Mouse (Mus musculus) neural tube, embryonic 14.5 days (tissue): ENCODE data around the gene Sos1. TPM values are rescaled to one million over a fixed set of nuclear protein-coding genes. Genes with fewer than 3 reads are reported as not detected.

Experiments used
- ATAC-seq: fragments of 200-750 bp; cut with Nextera tagmentation; 2 replicates; pipeline ENCODE4 v1.8.0; 2017; ENCODE audit warnings: low read depth, mild to moderate bottlenecking, moderate TSS enrichment, moderate library complexity
- H3K27ac ChIP-seq: fragments of 300-500 bp; sonication (generic); 2 replicates; pipeline ENCODE4 v1.5.1; 2014; ENCODE audit warnings: low read depth, mild to moderate bottlenecking, control low read depth, low read length, moderate library complexity, mixed read lengths
- H3K27me3 ChIP-seq: fragments of 300-500 bp; sonication (generic); 2 replicates; pipeline ENCODE4 v1.6.1; 2014; ENCODE audit warnings: low read length; ENCODE audit not compliant: control insufficient read depth, insufficient read depth
- H3K36me3 ChIP-seq: fragments of 300-500 bp; sonication (generic); 2 replicates; pipeline ENCODE4 v1.6.1; 2014; ENCODE audit warnings: low read length, mixed read lengths; ENCODE audit not compliant: control insufficient read depth, insufficient read depth
- H3K4me1 ChIP-seq: fragments of 300-500 bp; sonication (generic); 2 replicates; pipeline ENCODE4 v1.6.1; 2014; ENCODE audit warnings: low read length; ENCODE audit not compliant: control insufficient read depth, insufficient read depth
- H3K4me2 ChIP-seq: fragments of 300-500 bp; sonication (generic); 2 replicates; pipeline ENCODE4 v1.6.1; 2014; ENCODE audit warnings: mild to moderate bottlenecking, low read depth, low read length, control low read depth
- H3K4me3 ChIP-seq: fragments of 300-500 bp; sonication (generic); 2 replicates; pipeline ENCODE4 v1.5.1; 2014; ENCODE audit warnings: low read depth, low read length, control low read depth, mixed read lengths
- H3K9ac ChIP-seq: fragments of 300-500 bp; sonication (generic); replicated peaks from 2 replicates; pipeline ENCODE4 v1.6.1; 2014; ENCODE audit warnings: low read depth, mild to moderate bottlenecking, control low read depth, low read length, mixed read lengths
- H3K9me3 ChIP-seq: fragments of 300-500 bp; sonication (generic); 2 replicates; pipeline ENCODE4 v1.6.1; 2016; ENCODE audit warnings: low read length; ENCODE audit not compliant: control insufficient read depth
- WGBS: fragments of 180-500 bp; shearing (Covaris S2); extraction: QIAGEN DNeasy Blood & Tissue Kit; methylation state at CpG from one replicate; pipeline ENCODE4 v1.1.7; 2014; 5-methylcytosine and 5-hydroxymethylcytosine counted together
- polyA plus RNA-seq: library from polyadenylated mRNA; unstranded; fragments of >200 nt; fragmentation: Nextera tagmentation; extraction: Ambion mirVana; gene quantifications from 2 replicates; pipeline ENCODE4 v1.2.1, GENCODE M21; 2014

Sos1 gene
- polyA plus RNA-seq, 1 experiment from 2014 or later: 15.8 TPM

DNA sequence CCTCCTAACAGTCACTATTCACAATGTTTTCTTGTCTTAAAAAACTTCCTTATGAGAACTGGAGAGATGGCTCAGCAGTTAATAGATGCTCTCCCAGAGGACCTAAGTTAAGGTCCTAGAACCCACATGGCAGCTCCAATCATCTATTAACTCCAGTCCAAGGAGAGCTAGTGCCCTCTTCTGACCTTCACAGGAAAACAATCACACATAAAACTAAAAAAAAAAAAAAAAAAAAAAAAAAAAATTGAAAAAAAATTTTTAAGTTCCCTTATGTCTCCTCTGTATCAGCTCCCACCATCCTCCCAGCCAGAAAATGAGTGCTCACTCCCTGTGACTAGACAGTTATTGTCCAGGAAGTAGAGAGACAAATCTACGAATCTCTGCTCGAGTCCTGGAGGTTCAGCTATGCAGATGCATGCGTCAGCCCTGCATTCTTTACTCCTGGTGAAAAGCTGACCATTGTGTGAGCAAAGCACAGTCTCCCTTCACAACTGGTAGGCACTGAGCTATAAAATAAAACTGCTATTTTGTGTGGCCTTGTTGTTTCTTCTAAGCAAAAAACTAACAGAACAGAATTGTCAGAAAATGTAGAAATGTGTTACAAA is 29.7 kb downstream of the Sos1 start:
- 32% methylated on average over 3 of the region's 3 CpGs for WGBS
- H3K27ac ChIP-seq: no peak overlapping the region
- H3K4me2 ChIP-seq: no peak overlapping the region
- H3K9ac ChIP-seq: no peak overlapping the region
- no peak overlapping the region for H3K4me3 ChIP-seq
- H3K36me3 ChIP-seq: peaks cover 25% of the 10 kb centered on the region
- H3K27me3 ChIP-seq: no peaks in the 10 kb centered on the region
- H3K9me3 ChIP-seq: no peaks in the 10 kb centered on the region
- no peaks in the 10 kb centered on the region for H3K4me1 ChIP-seq
- ATAC-seq: no peak

DNA sequence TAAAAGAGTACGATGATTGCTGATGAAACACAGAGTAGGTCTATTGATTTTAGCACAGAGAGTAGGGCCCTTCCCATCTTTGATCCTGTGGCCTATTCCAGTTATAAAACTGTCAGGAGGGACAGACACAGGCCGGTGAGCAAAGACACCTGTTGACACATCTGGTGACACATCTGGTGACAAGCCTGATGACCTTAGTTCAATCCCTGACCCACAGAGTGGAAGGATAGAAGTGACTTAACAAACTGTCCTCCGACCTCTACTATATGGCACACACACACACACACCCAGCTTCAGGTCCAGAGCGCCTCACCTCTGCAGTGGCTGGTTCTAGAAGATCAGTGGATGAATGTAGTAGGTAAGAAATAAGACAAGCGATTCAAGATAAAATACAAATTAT is 33.8 kb downstream of the Sos1 start:
- H3K4me2 ChIP-seq: no peak overlapping the region
- ATAC-seq: no peak
- no peaks in the 10 kb centered on the region for H3K4me1 ChIP-seq
- no peaks in the 10 kb centered on the region for H3K9me3 ChIP-seq
- WGBS: 94% methylated on average over 5 of the region's 5 CpGs
- H3K9ac ChIP-seq: no peak overlapping the region
- no peak overlapping the region for H3K4me3 ChIP-seq
- no peak overlapping the region for H3K27ac ChIP-seq
- no peaks in the 10 kb centered on the region for H3K27me3 ChIP-seq
- H3K36me3 ChIP-seq: peaks cover 45% of the 10 kb centered on the region

DNA sequence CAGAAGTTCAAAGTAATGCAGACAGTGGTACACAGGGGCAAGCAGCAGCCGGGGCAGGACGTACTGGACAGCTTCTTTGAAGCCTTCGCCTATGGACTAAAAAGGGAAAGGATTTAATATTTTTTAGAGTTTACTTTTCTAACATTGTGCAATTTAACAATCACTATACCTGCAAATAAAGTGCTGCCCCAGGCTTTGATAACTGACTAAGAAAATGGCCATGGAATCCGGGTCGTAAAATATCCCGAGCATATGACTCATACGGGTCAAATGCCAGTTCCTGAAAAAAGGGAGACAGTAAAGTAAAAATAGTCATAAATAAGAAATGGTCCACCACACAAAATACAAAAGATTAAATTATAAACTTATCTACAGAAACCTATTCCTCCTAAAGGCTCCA is 34.8 kb downstream of the Sos1 start:
- Histone ChIP-seq H3K27me3 (no peaks in the 10 kb centered on the region), H3K4me2 (no peak overlapping the region), H3K9me3 (no peaks in the 10 kb centered on the region), H3K4me3 (no peak overlapping the region), H3K9ac (no peak overlapping the region), H3K27ac (no peak overlapping the region), H3K36me3 (peaks cover 45% of the 10 kb centered on the region), H3K4me1 (no peaks in the 10 kb centered on the region)
- ATAC-seq: no peak
- 92% methylated on average over 7 of the region's 7 CpGs for WGBS

DNA sequence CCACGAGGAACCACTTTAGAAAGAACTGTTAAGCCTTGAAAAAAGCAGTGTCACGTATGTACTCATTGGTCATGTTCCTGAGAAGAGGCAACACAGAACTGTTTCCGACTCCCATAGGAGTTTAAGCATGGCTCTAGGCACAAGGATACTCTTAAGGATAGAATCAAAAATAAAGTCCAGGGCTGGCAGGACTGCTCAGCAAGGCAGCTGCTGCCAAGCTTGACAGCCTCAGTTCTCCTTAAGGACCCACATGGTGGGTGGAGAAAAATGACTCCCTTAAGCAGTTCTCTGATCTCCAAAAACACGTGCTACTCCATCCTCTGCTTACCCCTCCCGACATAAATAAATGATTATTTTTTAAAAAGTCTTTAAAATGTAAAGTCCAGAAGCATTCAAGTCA is 44.6 kb downstream of the Sos1 start:
- Histone ChIP-seq H3K9me3 (no peaks in the 10 kb centered on the region), H3K4me1 (no peaks in the 10 kb centered on the region), H3K4me2 (no peak overlapping the region), H3K27me3 (no peaks in the 10 kb centered on the region), H3K36me3 (peaks cover 18% of the 10 kb centered on the region; the same call in 1 of the 2 replicates), H3K9ac (no peak overlapping the region), H3K4me3 (no peak overlapping the region), H3K27ac (no peak overlapping the region)
- no peak for ATAC-seq
- WGBS: 91% methylated on average over 5 of the region's 5 CpGs

DNA sequence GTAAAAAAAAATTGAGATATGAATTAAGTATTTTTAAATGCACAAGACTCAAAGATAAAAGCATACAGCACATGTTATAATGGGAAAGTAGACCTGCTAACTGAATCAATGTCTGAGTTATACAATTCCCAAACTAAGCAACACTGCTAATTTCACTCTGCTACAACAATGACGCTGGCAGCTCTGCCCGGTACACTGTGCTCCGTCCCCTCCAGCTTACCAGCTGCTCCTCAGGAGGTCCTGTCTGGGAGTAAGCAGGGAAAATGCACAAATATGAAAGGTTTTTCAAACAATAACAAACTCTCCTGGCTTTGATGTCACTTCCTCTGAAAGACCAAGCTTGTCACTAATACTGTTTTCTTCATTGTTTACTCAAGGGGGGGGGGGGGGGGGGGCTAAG is 45.8 kb downstream of the Sos1 start:
- no peak overlapping the region for H3K9ac ChIP-seq
- H3K4me3 ChIP-seq: no peak overlapping the region
- no peaks in the 10 kb centered on the region for H3K9me3 ChIP-seq
- H3K4me1 ChIP-seq: no peaks in the 10 kb centered on the region
- 78% methylated on average over 3 of the region's 3 CpGs for WGBS
- no peaks in the 10 kb centered on the region for H3K27me3 ChIP-seq
- ATAC-seq: no peak
- H3K36me3 ChIP-seq: peaks cover 18% of the 10 kb centered on the region; the same call in 1 of the 2 replicates
- no peak overlapping the region for H3K27ac ChIP-seq
- no peak overlapping the region for H3K4me2 ChIP-seq

DNA sequence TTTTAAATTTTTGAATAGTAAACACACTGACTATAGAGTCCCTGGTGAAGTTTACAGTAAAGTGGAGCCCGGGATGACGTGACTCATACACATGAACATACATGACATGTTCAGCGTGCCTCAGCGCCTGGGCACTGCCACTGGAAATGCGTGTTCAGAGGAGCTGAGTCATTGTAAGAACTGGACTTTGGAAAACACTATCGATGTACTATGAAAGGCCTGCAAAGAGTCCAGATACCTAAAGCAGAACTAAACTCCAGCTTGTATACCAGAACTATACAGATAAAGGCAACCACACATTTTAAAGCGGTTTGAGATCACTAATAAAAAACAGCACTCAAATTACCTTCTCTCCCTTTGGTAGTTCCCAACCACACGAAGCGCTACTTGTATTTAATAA is 48.3 kb downstream of the Sos1 start:
- H3K4me1 ChIP-seq: no peaks in the 10 kb centered on the region
- no peaks in the 10 kb centered on the region for H3K9me3 ChIP-seq
- WGBS: 96% methylated on average over 9 of the region's 9 CpGs
- H3K27me3 ChIP-seq: no peaks in the 10 kb centered on the region
- no peak overlapping the region for H3K4me2 ChIP-seq
- no peak overlapping the region for H3K9ac ChIP-seq
- H3K4me3 ChIP-seq: no peak overlapping the region
- H3K36me3 ChIP-seq: peaks cover 15% of the 10 kb centered on the region; the same call in 1 of the 2 replicates
- no peak overlapping the region for H3K27ac ChIP-seq
- no peak for ATAC-seq

DNA sequence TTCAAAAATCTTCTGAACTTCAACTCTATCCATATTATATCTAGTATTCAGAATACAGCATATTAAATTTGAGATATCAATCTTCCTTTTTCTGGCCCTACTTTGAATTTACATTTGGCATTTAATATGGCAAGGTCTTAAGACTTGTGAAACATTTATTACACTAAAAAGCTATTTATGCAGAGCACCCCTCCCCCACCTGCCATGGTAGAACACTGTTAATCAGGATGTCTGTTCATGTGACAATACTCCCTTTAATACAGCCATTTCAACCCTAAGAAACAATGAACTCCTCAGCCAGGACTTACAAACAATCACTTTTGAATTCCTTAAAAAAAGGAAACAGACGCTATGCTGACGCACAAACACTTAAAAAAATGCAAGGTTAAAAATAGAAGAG is 52.3 kb downstream of the Sos1 start:
- no peaks in the 10 kb centered on the region for H3K27me3 ChIP-seq
- H3K4me3 ChIP-seq: no peak overlapping the region
- no peak overlapping the region for H3K9ac ChIP-seq
- no peak overlapping the region for H3K4me2 ChIP-seq
- WGBS: 55% methylated on average over 2 of the region's 2 CpGs
- H3K36me3 ChIP-seq: peaks cover 1% of the 10 kb centered on the region; the same call in 1 of the 2 replicates
- no peak for ATAC-seq
- H3K4me1 ChIP-seq: no peaks in the 10 kb centered on the region
- H3K9me3 ChIP-seq: no peaks in the 10 kb centered on the region
- no peak overlapping the region for H3K27ac ChIP-seq

DNA sequence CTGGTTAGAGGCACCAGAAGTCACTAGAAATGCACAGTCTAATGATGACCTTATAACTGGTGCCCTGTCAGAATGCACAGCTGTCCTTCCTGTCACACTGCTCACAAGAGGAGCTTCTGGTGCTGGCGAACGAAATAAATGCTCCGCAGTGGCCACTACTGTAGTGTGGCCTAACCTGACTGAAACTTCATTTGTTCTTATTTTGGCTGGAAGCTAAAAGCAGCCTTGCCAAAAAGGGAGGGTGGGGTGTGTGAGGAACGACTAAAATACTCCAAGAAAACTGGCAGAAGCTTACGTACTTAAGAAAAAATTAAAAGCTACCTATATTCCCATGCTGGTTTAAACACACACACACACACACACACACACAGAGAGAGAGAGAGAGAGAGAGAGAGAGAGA is 53.4 kb downstream of the Sos1 start:
- 82% methylated on average over 5 of the region's 5 CpGs for WGBS
- peaks cover 10% of the 10 kb centered on the region; the same call in 1 of the 2 replicates for H3K36me3 ChIP-seq
- no peaks in the 10 kb centered on the region for H3K9me3 ChIP-seq
- no peak overlapping the region for H3K4me2 ChIP-seq
- no peak overlapping the region for H3K9ac ChIP-seq
- no peaks in the 10 kb centered on the region for H3K27me3 ChIP-seq
- H3K4me3 ChIP-seq: no peak overlapping the region
- H3K4me1 ChIP-seq: no peaks in the 10 kb centered on the region
- H3K27ac ChIP-seq: no peak overlapping the region
- ATAC-seq: no peak

DNA sequence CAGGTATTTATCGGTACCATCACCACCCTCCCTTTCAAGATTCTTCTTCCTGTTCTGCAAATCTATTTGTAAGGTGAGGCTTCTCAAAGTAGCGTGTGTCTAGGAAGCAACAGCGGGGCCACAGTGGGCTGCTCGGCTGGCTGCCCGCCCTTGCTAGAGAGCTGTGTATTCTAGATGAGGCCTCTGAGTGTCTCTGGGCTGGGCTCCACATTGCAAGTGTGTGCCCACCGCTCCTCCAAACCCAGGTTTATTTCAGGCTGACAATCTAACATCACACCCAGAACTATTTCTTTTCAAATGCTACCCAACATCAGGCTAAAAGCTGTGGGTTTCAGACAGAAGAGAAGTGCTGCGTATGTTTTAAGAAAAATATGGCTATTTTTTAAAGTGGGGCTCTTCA is 54.1 kb downstream of the Sos1 start:
- no peak overlapping the region for H3K27ac ChIP-seq
- H3K4me1 ChIP-seq: no peaks in the 10 kb centered on the region
- no peak overlapping the region for H3K4me3 ChIP-seq
- WGBS: 92% methylated on average over 7 of the region's 7 CpGs
- H3K36me3 ChIP-seq: peaks cover 10% of the 10 kb centered on the region; the same call in 1 of the 2 replicates
- H3K27me3 ChIP-seq: no peaks in the 10 kb centered on the region
- no peak overlapping the region for H3K4me2 ChIP-seq
- H3K9me3 ChIP-seq: no peaks in the 10 kb centered on the region
- no peak for ATAC-seq
- no peak overlapping the region for H3K9ac ChIP-seq
